Mouse (Mus musculus) MEL (cell line): ENCODE data around the gene Anks1. TPM values are rescaled to one million over a fixed set of nuclear protein-coding genes. Genes with fewer than 3 reads are reported as not detected.

Experiments
- DNase-seq: peaks from one replicate; pipeline ENCODE4 v3.0.0; 2011; ENCODE audit warnings: low read depth, low spot score
- H3K27ac ChIP-seq: 2 replicates; pipeline ENCODE4 v1.5.1; 2012; ENCODE audit warnings: low read depth, mild to moderate bottlenecking, control low read depth, low read length, moderate library complexity; ENCODE audit not compliant: control insufficient read depth
- H3K27me3 ChIP-seq, 2 experiments: fragments of 150-350 bp in 1 of 2; sonication (generic) in 1 of 2; 2 replicates each; pipeline ENCODE4 v1.6.1; 2012; ENCODE audit warnings: low read length in 2 of 2, mild to moderate bottlenecking in 2 of 2, improper control_type of control experiment in 1 of 2, moderate library complexity in 1 of 2; ENCODE audit not compliant: insufficient read depth in 2 of 2, control insufficient read depth in 1 of 2
- H3K36me3 ChIP-seq, 2 experiments: 2 replicates each; pipeline ENCODE4 v1.6.1; 2012 to 2014; ENCODE audit warnings: low read length in 2 of 2, improper control_type of control experiment in 1 of 2, inconsistent platforms in 1 of 2, mild to moderate bottlenecking in 1 of 2; ENCODE audit not compliant: insufficient read depth in 2 of 2, control insufficient read depth in 1 of 2
- H3K4me1 ChIP-seq, 2 experiments: fragments of 150-350 bp in 1 of 2; sonication (generic) in 1 of 2; 2 replicates each; pipeline ENCODE4 v1.6.1; 2012; ENCODE audit warnings: low read length in 2 of 2, improper control_type of control experiment in 1 of 2, mild to moderate bottlenecking in 1 of 2; ENCODE audit not compliant: insufficient read depth in 2 of 2, control insufficient read depth in 1 of 2
- H3K4me3 ChIP-seq, 2 experiments: fragments of 150-350 bp in 1 of 2; sonication (generic) in 1 of 2; 2 replicates each; pipeline ENCODE4 v1.5.1; 2012; ENCODE audit warnings: low read depth in 2 of 2, low read length in 2 of 2, mild to moderate bottlenecking in 2 of 2, moderate library complexity in 2 of 2, control low read depth in 1 of 2, improper control_type of control experiment in 1 of 2; ENCODE audit not compliant: control insufficient read depth in 1 of 2, insufficient read depth in 1 of 2
- H3K79me2 ChIP-seq: 2 replicates; pipeline ENCODE4 v1.6.1; 2012; ENCODE audit warnings: mild to moderate bottlenecking, low read length, moderate library complexity; ENCODE audit not compliant: control insufficient read depth, poor library complexity, insufficient read depth
- H3K9ac ChIP-seq: 2 replicates; pipeline ENCODE4 v1.6.1; 2012; ENCODE audit warnings: low read depth, mild to moderate bottlenecking, control low read depth, low read length, moderate library complexity; ENCODE audit not compliant: control insufficient read depth, poor library complexity, severe bottlenecking
- H3K9me3 ChIP-seq: fragments of 150-350 bp; sonication (generic); replicated peaks from 2 replicates; pipeline ENCODE4 v1.6.1; 2012; ENCODE audit warnings: mild to moderate bottlenecking, low read length, improper control_type of control experiment, moderate library complexity; ENCODE audit not compliant: insufficient read depth
- BHLHE40 ChIP-seq: IDR thresholded peaks from 2 replicates; pipeline ENCODE4 v1.6.1; 2012; ENCODE audit warnings: low read depth, mild to moderate bottlenecking, inconsistent platforms, low read length, improper control_type of control experiment, borderline replicate concordance
- CHD1 ChIP-seq: IDR thresholded peaks from 2 replicates; pipeline ENCODE4 v1.6.1; 2012; ENCODE audit warnings: low read depth, mild to moderate bottlenecking, inconsistent platforms, low read length, improper control_type of control experiment
- ETS1 ChIP-seq: IDR thresholded peaks from 2 replicates; pipeline ENCODE4 v1.6.1; 2012; ENCODE audit warnings: low read depth, mild to moderate bottlenecking, inconsistent platforms, low read length, improper control_type of control experiment, moderate library complexity
- KAT2A ChIP-seq: conservative IDR thresholded peaks from 2 replicates; pipeline ENCODE4 v1.6.1; 2012; ENCODE audit warnings: low read depth, low read length, improper control_type of control experiment, inconsistent platforms
- MAFK ChIP-seq: IDR thresholded peaks from 2 replicates; pipeline ENCODE4 v1.6.1; 2011; ENCODE audit warnings: low read depth, mild to moderate bottlenecking, low read length, improper control_type of control experiment, borderline replicate concordance
- MAX ChIP-seq: IDR thresholded peaks from 2 replicates; pipeline ENCODE4 v1.6.1; 2011; ENCODE audit warnings: low read length, improper control_type of control experiment
- MAZ ChIP-seq: IDR thresholded peaks from 2 replicates; pipeline ENCODE4 v1.6.1; 2012; ENCODE audit warnings: low read depth, mild to moderate bottlenecking, inconsistent platforms, low read length, improper control_type of control experiment
- MEF2A ChIP-seq: IDR thresholded peaks from 2 replicates; pipeline ENCODE4 v1.6.1; 2014; ENCODE audit warnings: low read depth, mild to moderate bottlenecking, inconsistent platforms, low read length, improper control_type of control experiment; ENCODE audit not compliant: poor library complexity, insufficient replicate concordance, severe bottlenecking; ENCODE audit errors: extremely low read depth
- NELFE ChIP-seq: IDR thresholded peaks from 2 replicates; pipeline ENCODE4 v1.6.1; 2011; ENCODE audit warnings: low read depth, low read length, improper control_type of control experiment
- POLR2AphosphoS2 ChIP-seq: IDR thresholded peaks from 2 replicates; pipeline ENCODE4 v1.6.1; 2011; ENCODE audit warnings: low read length, improper control_type of control experiment
- SMC3 ChIP-seq: IDR thresholded peaks from 2 replicates; pipeline ENCODE4 v1.6.1; 2011; ENCODE audit warnings: low read depth, low read length, improper control_type of control experiment
- TBP ChIP-seq: IDR thresholded peaks from 2 replicates; pipeline ENCODE4 v1.8.0; 2011; ENCODE audit warnings: low read depth, low read length, improper control_type of control experiment
- ZKSCAN1 ChIP-seq: IDR thresholded peaks from 2 replicates; pipeline ENCODE4 v1.6.1; 2012; ENCODE audit warnings: low read depth, mild to moderate bottlenecking, inconsistent platforms, low read length, improper control_type of control experiment, moderate library complexity
- ZMIZ1 ChIP-seq: IDR thresholded peaks from 2 replicates; pipeline ENCODE4 v1.6.1; 2012; ENCODE audit warnings: low read depth, mild to moderate bottlenecking, inconsistent platforms, low read length, improper control_type of control experiment, moderate library complexity
- polyA plus RNA-seq, 2 experiments: library from polyadenylated mRNA; stranded (reverse) in 1 of 2; unstranded in 1 of 2; fragments of >175 nt in 1 of 2; fragments of >200 nt in 1 of 2; gene quantifications; 2 replicates each; pipeline versions ENCODE4 v1.2.1 to v1.2.4; 2012; ENCODE audit warnings: low replicate concordance in 2 of 2, low read depth in 1 of 2; ENCODE audit not compliant: insufficient read length in 2 of 2, insufficient read depth in 1 of 2, missing spikeins in 1 of 2
- total RNA-seq: library from RNA; depleted of rRNA; stranded (reverse); fragments of 300-350 nt; gene quantifications from 2 replicates; pipeline ENCODE4 v1.2.3, GENCODE M21; 2012

The Anks1 gene
- total and polyA plus RNA-seq, 3 experiments: 11.9 to 15.9 TPM; not detected in 1

DNA sequence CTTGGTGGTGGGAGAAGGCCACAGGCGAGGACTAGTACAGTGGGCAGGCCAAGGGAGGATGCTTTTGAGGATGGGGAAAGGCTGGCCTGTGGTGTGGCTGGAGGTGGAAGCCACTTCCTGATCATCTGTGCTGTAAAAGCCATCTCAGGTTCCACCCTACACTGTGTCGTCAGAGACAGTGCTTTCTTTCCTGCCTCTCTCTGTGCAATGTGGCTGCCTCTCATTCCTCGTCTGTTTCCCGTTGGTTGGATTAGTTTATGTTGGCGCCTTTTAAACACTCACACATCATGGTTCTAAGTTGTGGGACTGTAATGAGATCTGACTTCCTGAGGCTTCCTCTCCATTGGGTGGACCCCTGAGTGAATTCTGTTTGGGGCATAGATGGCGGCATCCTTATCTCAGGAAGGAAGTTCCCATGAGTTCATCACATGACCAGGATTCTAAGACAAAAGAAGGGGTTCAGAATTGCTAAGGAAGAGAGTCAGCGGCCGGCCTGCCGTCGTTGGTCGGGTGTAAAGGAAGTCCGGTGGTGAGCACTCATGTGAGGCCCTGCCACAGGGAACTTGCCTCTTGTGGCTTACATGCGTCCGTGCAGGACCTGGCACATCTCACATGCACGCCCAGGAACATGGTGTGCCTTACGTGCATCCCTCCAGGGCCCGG lies 106.1 kb downstream of the Anks1 start:
- no peaks in the 10 kb centered on the region for H3K36me3 ChIP-seq
- H3K27ac ChIP-seq: no peak overlapping the region
- H3K79me2 ChIP-seq: no peaks in the 10 kb centered on the region
- no peak for DNase-seq
- H3K27me3 ChIP-seq: no peaks in the 10 kb centered on the region
- no peaks in the 10 kb centered on the region for H3K9me3 ChIP-seq
- H3K4me1 ChIP-seq: no peaks in the 10 kb centered on the region
- H3K4me3 ChIP-seq: no peak overlapping the region
- H3K9ac ChIP-seq: no peak overlapping the region
- TF ChIP-seq MEF2A: no peak

DNA sequence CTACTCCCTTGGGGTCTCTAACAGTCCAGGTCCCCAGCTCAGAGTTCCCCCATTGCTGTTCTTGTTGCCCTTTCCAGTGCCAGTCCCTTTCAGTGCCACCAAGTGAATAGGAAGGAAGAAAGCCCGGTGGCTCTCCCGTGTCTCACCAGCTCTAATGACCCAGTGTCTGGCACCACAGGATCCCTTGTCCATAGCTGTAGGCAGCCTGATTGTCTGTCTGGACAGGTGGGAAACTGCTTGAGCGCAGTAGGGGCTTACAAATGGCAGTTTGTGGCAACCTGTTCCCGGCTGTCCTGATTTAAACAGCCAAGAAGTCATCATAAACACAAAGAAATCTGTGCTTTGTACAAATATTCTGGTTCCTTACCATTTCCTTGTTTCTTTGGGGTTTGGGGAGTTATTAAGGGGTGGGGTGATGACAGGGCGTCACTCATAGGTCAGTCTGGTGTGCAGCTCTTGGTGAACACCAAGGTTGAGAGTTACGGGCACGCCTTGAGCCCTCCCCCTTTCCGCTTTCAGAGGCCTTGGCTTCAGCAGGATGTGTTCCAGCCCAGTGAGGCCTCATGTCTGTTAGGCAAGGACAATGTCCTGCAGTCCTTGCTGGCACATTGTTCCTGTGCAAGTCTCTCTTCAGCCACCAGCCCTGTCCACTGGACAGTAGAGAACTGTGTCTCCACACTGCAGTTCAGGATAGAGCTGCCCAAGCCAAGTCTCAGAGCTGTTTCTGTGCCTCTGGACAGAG lies 107.1 kb downstream of the Anks1 start:
- Histone ChIP-seq H3K4me3 (no peak overlapping the region), H3K27me3 (no peaks in the 10 kb centered on the region), H3K36me3 (no peaks in the 10 kb centered on the region), H3K27ac (no peak overlapping the region), H3K4me1 (no peaks in the 10 kb centered on the region), H3K9ac (no peak overlapping the region), H3K9me3 (no peaks in the 10 kb centered on the region), H3K79me2 (no peaks in the 10 kb centered on the region)
- DNase-seq: no peak
- no peak for TF ChIP-seq MAX
- no peak for TF ChIP-seq BHLHE40
- TF ChIP-seq SMC3: no peak
- no peak for TF ChIP-seq ZKSCAN1
- no peak for TF ChIP-seq ZMIZ1
- TF ChIP-seq ETS1: no peak
- TF ChIP-seq CHD1: no peak
- TF ChIP-seq TBP: no peak

DNA sequence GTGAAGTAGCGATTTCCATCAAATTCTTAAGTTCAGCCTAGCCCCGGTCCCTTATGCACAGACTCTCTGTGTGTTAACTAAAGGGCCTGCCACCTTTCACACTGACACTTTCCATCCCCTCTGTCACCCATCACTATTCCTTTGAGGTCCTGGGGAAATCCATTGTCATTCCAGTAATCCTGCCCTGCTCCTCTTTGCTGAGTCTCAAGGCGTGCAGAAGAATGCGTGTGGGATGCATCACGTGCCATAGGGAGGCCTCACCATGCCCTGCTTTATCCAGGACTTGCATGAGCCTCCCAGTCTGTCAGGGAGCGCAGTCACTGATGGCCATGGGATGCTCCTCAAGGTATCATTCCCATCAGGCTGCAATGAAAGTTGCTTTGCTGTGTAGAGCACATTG lies 109.2 kb downstream of the Anks1 start:
- no peak overlapping the region for H3K4me3 ChIP-seq
- no peaks in the 10 kb centered on the region for H3K4me1 ChIP-seq
- no peak for DNase-seq
- H3K27me3 ChIP-seq: no peaks in the 10 kb centered on the region
- H3K9me3 ChIP-seq: no peaks in the 10 kb centered on the region
- no peaks in the 10 kb centered on the region for H3K79me2 ChIP-seq
- no peak for TF ChIP-seq MAZ
- no peak for TF ChIP-seq POLR2AphosphoS2
- TF ChIP-seq MAFK: no peak
- no peak for TF ChIP-seq KAT2A
- TF ChIP-seq NELFE: no peak
- no peak for TF ChIP-seq MAX
- no peaks in the 10 kb centered on the region for H3K36me3 ChIP-seq
- no peak overlapping the region for H3K9ac ChIP-seq
- H3K27ac ChIP-seq: no peak overlapping the region
